Mouse (Mus musculus): ENCODE data around the gene Pak1ip1. TPM values are rescaled to one million over a fixed set of nuclear protein-coding genes. Genes with fewer than 3 reads are reported as not detected.

Pak1ip1 gene
- total RNA-seq, 2 experiments from 2014 or later = 35.4 to 38.1 TPM

Other genes with a start within 250 kb of the Pak1ip1 start
- 10 to 100 TPM; 13.9 to 14.1 TPM for gene Gcnt2, start 141.3 kb upstream of the Pak1ip1 start, total RNA-seq (2021)
- gene Tmem14c, start 15.3 kb downstream of the Pak1ip1 start, total RNA-seq (2021) = 10 to 100 TPM; 70.1 to 70.4 TPM
- under 1 TPM; 0.76 to 0.90 TPM for gene Mak, start 78.7 kb downstream of the Pak1ip1 start, total RNA-seq (2021)
- gene Gcm2, start 110.0 kb downstream of the Pak1ip1 start, total RNA-seq (2021) = not detected
- gene Sycp2l, start 113.3 kb downstream of the Pak1ip1 start, total RNA-seq (2021) = under 1 TPM in 1 of 2 experiments, not detected in 1; 0.21 TPM
- gene Elovl2, start 219.4 kb downstream of the Pak1ip1 start, total RNA-seq (2021) = 10 to 100 TPM; 34.6 to 38.0 TPM
- 100 to 1,000 TPM; 138 to 144 TPM for gene Smim13, start 248.8 kb downstream of the Pak1ip1 start, total RNA-seq (2021)